Mouse (Mus musculus) 416B (cell line): ENCODE measurements at regions not wholly inside any gene's neighbourhood (a gene's known extent, or its start where the extent isn't known, plus 50 kb on each side); places are given as distances from the start of the nearest gene placed in this dataset.
A peak's percentile ranks its signal among the peaks of the same experiment; 100 is the strongest.
"Not testable (repeated sequence)": the region's sequence is repeated elsewhere in the genome, so short reads cannot be mapped to it uniquely, and the experiment has no call there.

Experiments used
- DNase-seq: peaks from one replicate; pipeline ENCODE4 v3.0.0; 2011; ENCODE audit warnings: low read depth

DNA sequence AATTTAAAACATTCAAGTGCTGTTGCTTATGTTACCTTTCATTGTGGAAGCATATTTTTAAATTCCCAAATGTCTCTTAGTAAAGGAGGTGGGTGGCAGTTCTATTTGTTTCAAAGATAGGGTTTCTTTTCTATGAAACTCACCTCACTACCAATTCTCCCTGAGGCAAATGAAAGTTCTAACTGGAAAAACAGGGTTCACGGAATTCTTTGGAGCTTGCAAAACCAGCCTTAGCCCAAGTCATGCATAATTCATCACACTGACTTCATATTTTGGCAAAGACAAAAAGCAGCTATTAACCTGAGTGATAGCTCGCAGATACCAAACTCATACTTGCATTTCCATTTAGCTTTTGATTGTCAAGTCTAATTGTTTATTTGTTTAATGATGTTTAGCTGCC lies 73.8 kb downstream of the Dio2 start:
- DNase-seq, result no peak

DNA sequence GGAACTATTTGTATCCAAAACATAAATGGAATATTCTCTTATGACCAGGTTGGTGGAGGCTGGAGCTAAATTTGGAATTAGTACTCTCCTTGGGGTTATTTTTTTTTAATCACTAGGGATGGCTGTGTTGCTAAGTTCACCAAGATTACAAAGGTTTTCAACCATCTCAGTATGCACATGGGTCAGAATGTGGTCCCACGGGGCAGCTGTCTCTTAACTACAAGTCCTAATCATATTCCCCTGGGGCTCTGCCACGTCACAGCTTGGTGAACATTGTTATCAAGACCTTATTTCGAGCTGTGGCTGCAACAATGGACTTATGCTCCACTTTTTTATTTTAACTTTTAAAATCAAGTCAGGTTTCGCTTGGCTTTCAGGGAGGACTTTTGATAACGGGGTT lies 92.8 kb downstream of the Dio2 start:
- no peak for DNase-seq

DNA sequence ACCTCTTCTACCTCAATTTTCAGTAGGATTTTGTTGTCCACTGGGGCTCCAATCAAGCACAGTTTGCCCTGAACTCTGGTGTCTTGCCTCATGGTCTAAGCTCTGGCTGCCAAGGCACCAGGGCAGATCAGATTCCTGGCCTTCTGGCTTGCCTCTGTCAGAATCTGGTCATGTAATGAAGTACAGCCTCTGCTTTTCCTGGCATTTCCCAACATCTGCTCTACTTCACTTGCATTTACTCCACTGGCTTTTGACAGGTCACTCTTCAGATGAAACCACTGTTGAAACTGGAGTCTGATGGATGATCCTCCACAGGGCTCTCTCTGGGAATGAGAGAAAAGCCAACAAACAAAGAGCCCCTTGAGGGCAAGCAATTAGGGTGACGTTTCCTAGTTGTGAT lies 94.3 kb downstream of the Dio2 start:
- no peak for DNase-seq

DNA sequence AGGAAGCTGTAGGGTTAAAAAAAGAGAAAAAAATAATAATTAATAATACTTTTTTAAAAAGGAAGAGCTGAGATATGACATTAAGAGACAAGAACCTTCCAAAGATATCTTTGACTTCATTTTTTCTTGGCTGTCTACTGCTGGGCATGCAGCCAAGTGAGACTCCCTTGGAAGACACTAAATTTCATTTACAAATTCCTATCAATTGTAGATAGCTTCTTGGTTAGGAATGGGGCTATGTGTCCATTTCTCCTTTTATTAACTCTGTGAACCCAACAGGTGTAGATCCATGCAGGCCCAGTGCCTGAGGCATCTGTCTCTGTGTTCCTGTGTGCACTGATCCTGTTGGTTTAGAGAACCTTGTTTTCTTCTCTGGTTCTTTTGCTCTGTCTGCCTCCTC lies 113.4 kb downstream of the Dio2 start:
- no peak for DNase-seq

DNA sequence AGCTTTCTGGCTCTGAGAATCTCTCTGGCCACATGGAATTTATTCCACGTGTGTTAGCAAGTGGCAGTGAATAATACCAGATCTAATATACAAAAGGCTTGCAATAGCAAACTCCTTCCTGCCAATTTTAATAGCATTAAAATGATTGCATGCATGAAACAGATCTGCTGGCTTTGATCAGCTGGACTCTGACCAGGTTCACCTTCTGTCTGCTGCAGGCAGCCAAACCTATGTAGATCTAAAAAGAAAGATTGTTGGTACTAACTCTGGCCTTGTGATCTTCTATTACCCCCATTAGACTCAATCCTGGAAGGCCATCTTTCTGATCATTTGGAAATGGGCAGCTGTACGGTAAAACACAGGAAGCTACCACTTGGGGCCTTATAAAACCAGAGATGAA lies 114.8 kb downstream of the Dio2 start:
- no peak for DNase-seq

DNA sequence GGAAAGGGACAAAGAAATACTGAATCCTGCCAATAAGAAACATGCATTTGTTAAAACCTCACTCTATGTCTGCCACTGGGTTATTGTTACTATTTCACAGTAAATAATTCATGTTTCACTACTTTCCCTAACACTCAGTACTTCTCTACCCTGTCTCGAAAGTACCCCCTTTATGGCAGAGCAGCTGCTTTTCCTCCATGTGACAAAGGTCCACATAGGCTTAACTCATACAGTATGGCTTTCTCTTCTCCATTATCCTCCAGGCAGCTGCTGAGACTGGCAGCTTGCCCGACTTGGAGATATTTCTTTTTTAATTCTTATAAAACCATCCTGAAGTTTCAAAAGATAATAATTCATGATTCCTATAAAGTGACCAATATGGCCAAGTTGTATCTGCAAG lies 129.4 kb downstream of the Dio2 start:
- no peak for DNase-seq

DNA sequence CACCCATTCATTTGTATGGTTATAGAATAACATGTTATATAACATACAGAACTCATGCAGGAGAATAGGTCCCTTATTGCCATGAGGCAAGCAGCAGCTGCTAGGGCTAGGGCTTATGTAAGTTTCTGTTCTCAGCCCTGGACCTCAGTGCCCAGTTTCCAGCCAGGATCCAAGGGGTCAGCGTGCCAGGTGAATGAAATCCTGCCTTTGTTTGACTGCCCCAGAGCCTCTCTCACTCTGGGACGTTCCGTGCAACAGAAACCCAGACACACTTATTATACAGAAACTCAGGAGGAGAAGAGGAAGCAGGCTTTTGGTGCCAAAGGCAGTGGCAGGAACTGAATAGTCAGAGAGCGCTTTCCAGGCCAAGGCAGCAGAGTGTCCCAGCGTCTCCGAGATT lies 130.3 kb downstream of the Dio2 start:
- no peak for DNase-seq

DNA sequence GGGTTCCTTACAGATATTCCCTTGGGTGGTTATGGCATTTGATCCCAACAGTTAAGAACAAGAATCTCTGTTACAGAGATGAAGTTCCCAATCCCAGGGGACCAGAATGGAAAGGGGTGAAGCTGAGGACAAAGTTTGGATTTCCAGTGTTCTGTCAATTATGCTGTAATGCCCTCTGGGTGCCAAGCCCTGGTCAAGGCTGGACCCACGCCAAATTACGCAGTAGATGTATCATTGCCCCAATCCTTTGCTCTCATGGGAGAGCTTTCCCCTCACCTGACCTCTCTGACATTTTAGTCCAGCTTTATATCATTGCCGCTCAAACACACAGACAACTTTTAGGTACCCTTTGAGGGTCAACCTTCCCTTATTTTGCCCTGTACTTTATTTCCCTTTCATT lies 158.2 kb downstream of the Dio2 start:
- no peak for DNase-seq

DNA sequence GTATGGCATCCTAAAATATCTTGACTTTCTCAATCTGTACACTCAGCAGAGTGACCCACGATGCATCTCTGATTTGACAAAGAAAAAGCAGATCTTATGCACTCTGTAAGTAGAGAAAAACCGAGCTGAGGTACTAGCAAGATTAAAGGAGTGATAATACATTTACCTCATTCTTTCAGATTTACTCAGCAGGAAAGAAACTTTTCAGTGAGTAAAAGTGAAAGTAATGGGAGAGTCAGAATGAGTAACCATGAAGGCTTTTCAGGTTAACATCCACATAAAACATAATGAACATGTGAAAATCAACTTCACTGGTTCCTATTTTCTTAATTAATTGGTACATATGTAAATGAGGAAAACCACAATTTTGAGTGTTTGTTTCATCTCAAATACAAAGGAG lies 162.1 kb downstream of the Dio2 start:
- DNase-seq, result no peak

DNA sequence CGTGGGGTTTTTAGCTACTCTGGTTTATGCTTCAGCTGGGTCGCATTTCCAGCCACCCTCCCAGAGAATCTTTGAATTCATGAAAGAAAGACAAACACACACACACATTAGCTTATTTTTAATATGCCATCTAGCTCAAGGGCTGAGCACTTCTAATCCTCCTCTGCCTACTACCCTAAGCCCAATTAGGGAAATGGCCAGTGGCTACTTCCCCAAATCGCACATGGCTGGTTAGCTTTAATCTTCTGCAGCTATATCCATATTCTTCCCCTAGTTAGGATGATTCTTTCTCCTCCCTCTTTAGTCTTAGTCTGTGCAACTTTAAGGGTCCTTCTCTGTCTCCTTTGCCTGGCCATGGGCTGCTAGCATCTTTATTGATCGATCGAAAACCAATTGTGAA lies 166.3 kb downstream of the Dio2 start:
- DNase-seq, result no peak

DNA sequence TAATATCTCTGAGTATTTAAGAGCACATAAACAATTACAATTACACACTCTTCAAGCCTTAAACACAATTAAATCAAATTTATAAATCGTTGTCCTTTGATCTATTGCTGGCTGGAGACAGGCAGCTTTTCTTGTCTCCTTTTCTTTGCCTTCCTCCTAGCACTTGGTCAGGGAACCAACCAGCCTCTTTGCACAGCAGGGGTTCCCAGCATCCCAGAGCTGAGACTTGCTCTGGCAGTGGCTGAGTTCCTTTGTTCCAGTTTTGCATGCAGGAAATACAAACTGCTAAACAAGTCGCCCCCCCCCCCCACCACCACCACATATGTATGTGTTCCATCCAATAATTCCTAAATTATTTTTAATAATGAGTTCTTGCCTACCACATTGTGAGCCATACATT lies 166.7 kb downstream of the Dio2 start:
- no peak for DNase-seq

DNA sequence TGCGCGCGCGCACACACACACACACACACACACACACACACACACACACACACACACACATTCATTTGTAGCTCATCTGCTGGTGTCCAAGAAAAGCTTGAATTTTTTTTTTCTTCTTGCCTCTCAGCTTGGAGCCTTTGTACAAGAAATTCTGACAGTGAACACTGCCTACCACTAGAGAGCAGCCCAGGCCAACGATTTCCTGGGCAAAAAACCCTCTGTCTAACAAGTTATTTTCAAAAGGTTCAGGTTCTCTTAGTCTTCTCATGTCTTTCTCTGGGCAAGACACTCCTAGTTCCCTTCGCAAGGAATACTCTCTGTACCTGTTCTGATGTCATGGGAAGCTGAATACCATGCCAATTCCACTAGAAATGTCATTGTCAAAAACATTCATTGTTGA lies 171.9 kb downstream of the Dio2 start:
- peak; percentile 24 for DNase-seq

DNA sequence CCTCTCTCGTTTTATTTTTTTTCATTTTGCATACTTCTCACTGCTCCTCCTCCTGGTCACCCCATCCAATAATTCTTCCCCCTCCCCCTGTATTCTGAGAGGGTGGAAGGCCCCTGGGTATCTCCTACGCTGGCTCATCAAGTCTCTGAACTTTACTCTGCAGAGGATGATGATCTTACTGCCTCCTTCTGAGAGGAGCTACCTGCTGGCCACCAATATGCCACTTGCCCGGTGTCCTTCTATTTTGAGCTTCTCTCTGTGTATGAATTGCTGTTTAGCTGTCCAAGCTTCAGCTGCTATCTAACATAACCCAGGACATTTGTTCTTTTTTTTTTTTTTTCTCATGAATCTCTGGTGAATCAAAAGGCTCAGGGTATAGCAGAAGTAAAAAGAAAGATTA lies 173.2 kb downstream of the Dio2 start:
- DNase-seq, result no peak

DNA sequence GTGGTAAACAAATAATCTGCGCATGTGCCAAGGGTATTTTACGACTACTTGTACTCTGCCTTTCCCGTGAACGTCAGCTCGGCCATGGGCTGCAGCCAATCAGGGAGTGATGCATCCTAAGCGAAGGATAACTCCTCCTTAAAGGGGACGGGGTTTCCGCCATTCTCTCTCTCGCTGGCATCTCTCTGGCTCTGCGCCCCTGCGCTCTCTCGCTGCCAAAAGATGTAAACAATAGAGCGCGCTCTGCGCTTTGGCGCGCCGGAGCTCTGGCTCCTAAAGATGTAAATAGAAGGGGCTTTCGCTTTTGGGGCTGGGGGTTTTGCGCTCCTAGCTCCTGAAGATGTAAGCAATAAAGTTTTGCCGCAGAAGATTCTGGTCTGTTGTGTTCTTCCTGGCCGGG lies 173.6 kb downstream of the Dio2 start:
- not testable (repeated sequence) for DNase-seq

DNA sequence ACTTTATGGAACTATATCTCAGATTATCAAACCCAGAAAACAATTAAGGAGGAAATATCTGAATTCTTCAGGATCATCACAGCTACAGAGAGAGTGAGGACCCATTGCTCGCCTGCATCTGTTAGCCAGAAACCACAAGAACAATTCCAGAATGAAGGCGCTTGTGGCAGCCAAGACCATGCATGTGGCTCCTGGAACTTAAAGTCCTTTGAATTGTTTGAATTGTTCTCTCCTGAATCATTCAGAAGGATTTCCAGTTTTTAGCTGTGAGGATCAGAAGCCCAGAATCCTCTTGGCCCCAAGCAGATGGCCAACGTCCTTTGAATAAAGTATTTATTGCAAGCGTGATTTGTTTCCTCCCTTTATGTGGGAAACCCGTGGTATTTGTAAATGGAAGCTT lies 195.9 kb downstream of the Dio2 start:
- DNase-seq, result no peak
